Mouse (Mus musculus) thymus, adult 2 months (tissue): ENCODE results near the gene Cldn14.

Source experiments
- CTCF ChIP-seq: fragments of 200-500 bp; IDR thresholded peaks from 2 replicates; pipeline ENCODE4 v1.5.1; 2012; ENCODE audit warnings: mild to moderate bottlenecking, control low read depth, low read length, moderate library complexity, borderline replicate concordance; ENCODE audit not compliant: control insufficient read depth, poor library complexity, insufficient read depth; ENCODE audit errors: extremely low read depth
- POLR2A ChIP-seq: fragments of 200-500 bp; IDR thresholded peaks from 2 replicates; pipeline ENCODE4 v1.6.1; 2012; ENCODE audit warnings: mild to moderate bottlenecking, low read length, control low read depth, moderate library complexity; ENCODE audit not compliant: control insufficient read depth, poor library complexity, insufficient read depth; ENCODE audit errors: extremely low read depth

DNA sequence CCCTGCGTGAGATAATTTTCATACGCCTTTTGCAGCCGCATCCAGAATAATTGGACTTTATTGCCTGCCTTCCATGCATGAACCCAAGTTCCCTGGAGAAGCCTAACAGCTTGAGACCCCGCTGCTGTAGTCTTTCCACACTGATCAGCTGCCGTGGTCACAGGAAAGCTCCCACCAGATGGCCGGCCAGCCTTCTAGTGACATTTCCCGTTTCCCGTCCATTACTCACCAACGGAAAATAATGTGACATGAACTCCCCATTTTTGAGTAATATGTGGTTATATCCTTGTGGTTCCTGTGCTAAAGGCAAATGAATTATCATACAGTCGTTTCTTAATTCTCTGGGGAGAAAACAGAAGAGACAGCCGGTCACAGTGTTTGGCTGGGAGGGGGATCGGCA, 51.2 kb downstream of the Cldn14 start:
- no peak for TF ChIP-seq POLR2A
- TF ChIP-seq CTCF, result no peak
